Mouse (Mus musculus) forebrain, embryonic 14.5 days (tissue): ENCODE measurements at regions not wholly inside any gene's neighbourhood (a gene's known extent, or its start where the extent isn't known, plus 50 kb on each side); places are given as distances from the start of the nearest gene placed in this dataset.
A peak's percentile ranks its signal among the peaks of the same experiment; 100 is the strongest.

ENCODE experiments used
- ATAC-seq: fragments of 200-750 bp; cut with Nextera tagmentation; 2 replicates; pipeline ENCODE4 v1.8.0; 2017; ENCODE audit warnings: mild to moderate bottlenecking, moderate library complexity
- DNase-seq: peaks from one replicate; pipeline ENCODE4 v3.0.0-alpha.2; 2015; ENCODE audit warnings: low spot score
- H3K27ac ChIP-seq: fragments of 300-500 bp; sonication (generic); 2 replicates; pipeline ENCODE4 v1.5.1; 2014; ENCODE audit warnings: low read depth, mild to moderate bottlenecking, control low read depth, low read length, moderate library complexity
- H3K27me3 ChIP-seq: fragments of 300-500 bp; sonication (generic); replicated peaks from 2 replicates; pipeline ENCODE4 v1.6.1; 2014; ENCODE audit warnings: low read length, control low read depth, mixed read lengths; ENCODE audit not compliant: control insufficient read depth, insufficient read depth
- H3K36me3 ChIP-seq: fragments of 300-500 bp; sonication (generic); 2 replicates; pipeline ENCODE4 v1.6.1; 2014; ENCODE audit warnings: low read length, control low read depth; ENCODE audit not compliant: control insufficient read depth, insufficient read depth
- H3K4me1 ChIP-seq: fragments of 300-500 bp; sonication (generic); 2 replicates; pipeline ENCODE4 v1.6.1; 2014; ENCODE audit warnings: antibody characterized with exemption, low read length, control low read depth; ENCODE audit not compliant: control insufficient read depth, insufficient read depth
- H3K4me2 ChIP-seq: fragments of 300-500 bp; sonication (generic); 2 replicates; pipeline ENCODE4 v1.6.1; 2014; ENCODE audit warnings: mild to moderate bottlenecking, control low read depth, low read length
- H3K4me3 ChIP-seq: fragments of 300-500 bp; sonication (generic); 2 replicates; pipeline ENCODE4 v1.5.1; 2014; ENCODE audit warnings: low read depth, low read length, control low read depth
- H3K9ac ChIP-seq: fragments of 300-500 bp; sonication (generic); 2 replicates; pipeline ENCODE4 v1.6.1; 2014; ENCODE audit warnings: mild to moderate bottlenecking, low read length, control low read depth, moderate library complexity
- H3K9me3 ChIP-seq: fragments of 300-500 bp; sonication (generic); replicated peaks from 2 replicates; pipeline ENCODE4 v1.6.1; 2016; ENCODE audit warnings: low read length, control low read depth, mixed read lengths; ENCODE audit not compliant: control insufficient read depth
- WGBS: fragments of 180-500 bp; shearing (Covaris S2); extraction: QIAGEN DNeasy Blood & Tissue Kit; methylation state at CpG from one replicate; pipeline ENCODE4 v1.1.7; 2014; 5-methylcytosine and 5-hydroxymethylcytosine counted together

DNA sequence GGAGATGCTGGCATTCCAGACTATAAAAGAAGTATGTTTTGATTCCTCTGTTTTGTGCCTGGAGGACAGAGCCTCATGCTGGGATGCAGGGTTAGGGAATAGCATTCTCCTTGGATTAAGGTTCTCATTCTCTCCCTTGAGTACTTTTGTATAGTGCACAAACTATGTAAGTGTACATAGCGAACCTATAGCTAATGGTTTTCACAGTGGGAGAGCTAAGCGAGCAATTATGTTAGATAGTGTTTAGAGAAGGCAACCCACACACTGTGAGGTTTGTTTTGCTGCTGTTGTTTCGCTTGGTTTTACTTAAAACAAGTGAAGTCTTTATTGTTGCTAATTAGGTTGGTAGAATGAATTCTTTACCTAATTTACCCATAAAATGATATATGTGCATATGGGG is 266.2 kb downstream of the 1700017N19Rik start:
- no peaks in the 10 kb centered on the region for H3K36me3 ChIP-seq
- 27% methylated on average over 3 of the region's 3 CpGs for WGBS
- no peak overlapping the region for H3K4me2 ChIP-seq
- no peak for ATAC-seq
- H3K27me3 ChIP-seq: no peaks in the 10 kb centered on the region
- no peak overlapping the region for H3K4me3 ChIP-seq
- no peak overlapping the region for H3K9ac ChIP-seq
- DNase-seq: no peak
- H3K9me3 ChIP-seq: no peaks in the 10 kb centered on the region
- no peak overlapping the region for H3K27ac ChIP-seq
- H3K4me1 ChIP-seq: no peaks in the 10 kb centered on the region

DNA sequence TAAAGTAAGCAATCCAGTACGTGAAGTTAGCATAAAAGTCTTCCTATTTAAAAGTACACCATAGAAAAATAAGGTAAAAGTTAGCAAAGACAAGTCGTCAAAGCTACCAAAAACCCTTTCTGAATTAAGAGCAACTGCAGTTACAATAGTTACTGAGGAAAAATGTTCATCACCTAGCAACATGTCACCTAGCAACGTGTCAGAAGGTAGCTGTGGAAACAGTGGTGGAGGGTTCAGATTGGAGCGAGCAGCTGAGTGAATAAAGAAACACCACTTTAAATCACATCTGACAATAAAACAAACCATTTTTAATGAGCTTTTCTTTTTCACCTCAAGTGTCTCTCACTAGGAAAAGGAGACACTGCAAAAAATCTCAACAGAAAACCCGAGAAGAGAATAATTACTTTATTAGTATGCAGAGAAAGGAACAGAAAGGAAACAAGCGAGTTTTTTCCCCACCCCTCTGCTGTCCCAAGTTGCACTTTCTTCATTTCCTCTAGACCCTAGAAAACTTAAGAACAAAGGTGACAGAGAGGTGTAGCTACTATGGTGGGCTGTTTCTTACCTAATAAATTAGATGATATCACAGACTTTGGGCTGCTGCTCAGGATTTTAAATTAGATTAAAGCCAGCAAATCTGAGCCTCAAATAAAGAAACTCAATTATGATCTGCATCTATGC is 275.4 kb downstream of the 1700017N19Rik start:
- Histone ChIP-seq H3K4me3 (no peak overlapping the region), H3K27ac (no peak overlapping the region), H3K27me3 (no peaks in the 10 kb centered on the region), H3K36me3 (no peaks in the 10 kb centered on the region), H3K9me3 (no peaks in the 10 kb centered on the region), H3K9ac (no peak overlapping the region), H3K4me2 (peak overlapping the region; percentile 23; the same call in 1 of the 2 replicates), H3K4me1 (peaks cover 7% of the 10 kb centered on the region; the same call in 1 of the 2 replicates)
- peak; percentile 93 for DNase-seq
- 8% methylated on average over 6 of the region's 6 CpGs for WGBS
- peak; percentile 97 for ATAC-seq

DNA sequence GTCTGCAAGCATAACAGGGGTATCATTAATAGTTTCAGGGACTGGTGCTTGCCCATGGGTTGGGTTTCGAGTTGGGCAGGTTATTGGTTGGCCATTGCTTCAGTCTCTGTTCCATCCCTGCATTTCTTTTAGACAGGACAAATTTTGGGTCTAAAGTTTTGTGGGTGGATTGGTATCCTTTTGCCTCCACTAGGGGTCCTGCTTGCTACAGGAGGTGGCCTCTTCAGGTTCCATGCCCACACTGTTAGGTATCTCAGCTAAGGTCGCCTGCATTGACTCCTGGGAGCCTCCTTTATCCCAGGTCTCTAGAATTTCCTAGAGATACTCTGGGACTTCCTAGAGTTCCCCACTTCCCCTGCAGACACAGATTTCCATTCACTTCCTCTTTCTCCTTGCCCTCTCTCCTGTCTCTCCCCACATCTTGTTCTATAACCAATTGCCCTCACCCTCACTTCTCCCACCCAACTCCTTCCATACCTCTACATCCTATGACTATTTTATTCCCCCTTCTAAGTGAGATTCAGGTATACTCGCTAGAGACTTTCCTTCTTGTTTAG is 278.2 kb downstream of the 1700017N19Rik start:
- Histone ChIP-seq H3K9ac (no peak overlapping the region), H3K4me2 (no peak overlapping the region), H3K27ac (no peak overlapping the region), H3K4me3 (no peak overlapping the region), H3K27me3 (no peaks in the 10 kb centered on the region), H3K4me1 (peaks cover 7% of the 10 kb centered on the region; the same call in 1 of the 2 replicates), H3K9me3 (no peaks in the 10 kb centered on the region), H3K36me3 (no peaks in the 10 kb centered on the region)
- ATAC-seq (no peak), DNase-seq (no peak)
- 46% methylated on average over 3 of the region's 3 CpGs for WGBS

DNA sequence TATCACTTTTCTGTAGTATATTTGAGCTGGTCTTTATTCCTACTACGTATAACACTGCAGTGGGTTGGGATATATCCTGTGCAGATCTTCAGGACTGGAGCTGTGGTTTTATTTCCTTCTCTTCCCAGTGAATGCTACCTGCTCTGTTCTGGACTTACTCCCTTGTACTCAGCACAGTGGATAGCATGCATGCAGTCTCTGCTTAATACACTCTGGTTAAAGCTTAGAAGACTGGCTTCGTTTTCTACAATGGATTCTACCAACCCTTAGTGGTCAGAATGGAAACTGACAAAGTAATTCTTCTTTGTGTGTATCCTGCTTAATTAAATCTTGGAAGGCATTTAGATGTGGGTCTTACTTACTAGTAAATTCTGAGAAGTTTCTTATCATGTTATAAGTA is 292.3 kb downstream of the 1700017N19Rik start:
- Histone ChIP-seq H3K4me1 (no peaks in the 10 kb centered on the region; the same call in 1 of the 2 replicates), H3K27ac (no peak overlapping the region), H3K27me3 (no peaks in the 10 kb centered on the region), H3K9me3 (no peaks in the 10 kb centered on the region), H3K4me2 (no peak overlapping the region), H3K36me3 (no peaks in the 10 kb centered on the region), H3K4me3 (no peak overlapping the region), H3K9ac (no peak overlapping the region)
- ATAC-seq (0 out of 2 replicates have a peak, but pooled peaks have one; percentile 32), DNase-seq (no peak)
- WGBS: 40% methylated on average over 2 of the region's 2 CpGs

DNA sequence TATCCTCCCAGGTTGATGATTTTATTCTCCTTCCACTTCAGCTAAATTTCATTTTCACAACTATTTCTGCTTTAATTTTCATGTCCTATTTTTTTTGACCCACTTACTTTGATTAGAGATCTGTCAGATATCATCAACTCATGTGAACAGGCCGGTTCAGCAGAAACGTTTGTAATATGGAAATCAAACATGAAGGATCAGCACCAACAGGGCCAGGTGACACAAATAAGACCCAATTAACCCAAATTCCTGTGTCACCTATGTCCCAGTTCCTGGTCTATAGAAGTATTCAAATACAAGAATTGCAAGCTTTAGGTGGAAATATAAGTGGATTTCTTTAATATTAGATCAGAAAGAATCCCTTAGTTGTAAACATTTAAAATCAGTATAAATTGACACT is 332.7 kb downstream of the 1700017N19Rik start:
- Histone ChIP-seq H3K4me1 (no peaks in the 10 kb centered on the region), H3K9me3 (no peaks in the 10 kb centered on the region), H3K9ac (no peak overlapping the region), H3K27me3 (no peaks in the 10 kb centered on the region), H3K4me3 (no peak overlapping the region), H3K4me2 (no peak overlapping the region), H3K36me3 (no peaks in the 10 kb centered on the region), H3K27ac (no peak overlapping the region)
- DNase-seq (no peak), ATAC-seq (no peak)
- 78% methylated on average over 2 of the region's 2 CpGs for WGBS

DNA sequence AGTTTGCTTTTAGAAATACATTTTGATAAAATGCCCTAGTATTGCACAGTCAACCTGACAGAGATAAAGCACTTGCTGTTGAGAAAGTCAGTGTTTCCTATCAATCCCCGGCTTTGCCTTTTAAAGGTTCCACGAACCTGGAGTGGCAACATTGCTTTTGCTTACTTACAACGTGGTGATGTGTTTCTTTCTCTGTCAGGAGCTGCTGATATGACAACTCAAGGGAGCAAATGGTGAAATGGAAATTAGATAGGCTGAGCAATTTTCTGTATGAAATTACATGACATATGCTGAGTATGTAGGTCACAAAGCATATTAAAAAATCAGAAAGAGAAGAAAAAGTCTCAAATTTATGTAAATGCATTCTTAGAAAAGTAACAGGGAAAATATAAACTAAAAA is 336.8 kb downstream of the 1700017N19Rik start:
- Histone ChIP-seq H3K27ac (no peak overlapping the region), H3K9me3 (no peaks in the 10 kb centered on the region), H3K4me1 (no peaks in the 10 kb centered on the region), H3K27me3 (no peaks in the 10 kb centered on the region), H3K36me3 (no peaks in the 10 kb centered on the region), H3K9ac (no peak overlapping the region), H3K4me3 (no peak overlapping the region), H3K4me2 (no peak overlapping the region)
- 71% methylated on average over 3 of the region's 3 CpGs for WGBS
- peak; percentile 36 for DNase-seq
- no peak for ATAC-seq

- DNase-seq (no peak), ATAC-seq (no peak)
- 89% methylated on average over 1 of the region's 1 CpGs for WGBS
- no peaks in the 10 kb centered on the region for H3K27me3 ChIP-seq
- H3K9me3 ChIP-seq: no peaks in the 10 kb centered on the region
- no peak overlapping the region for H3K27ac ChIP-seq
- no peak overlapping the region for H3K4me3 ChIP-seq
- H3K4me2 ChIP-seq: no peak overlapping the region
- H3K9ac ChIP-seq: no peak overlapping the region
- H3K4me1 ChIP-seq: no peaks in the 10 kb centered on the region
- H3K36me3 ChIP-seq: no peaks in the 10 kb centered on the region
Measured at GRCm38 (mm10) chr10:100931739-100932138, 341.5 kb downstream of the 1700017N19Rik start.

GRCm38 (mm10) chr10:100958371-100958770 is 368.1 kb downstream of the 1700017N19Rik start:
- no peaks in the 10 kb centered on the region for H3K27me3 ChIP-seq
- ATAC-seq (no peak), DNase-seq (no peak)
- no peaks in the 10 kb centered on the region for H3K4me1 ChIP-seq
- H3K9me3 ChIP-seq: no peaks in the 10 kb centered on the region
- H3K9ac ChIP-seq: no peak overlapping the region
- WGBS: 92% methylated on average over 9 of the region's 9 CpGs
- no peak overlapping the region for H3K4me2 ChIP-seq
- no peak overlapping the region for H3K27ac ChIP-seq
- H3K4me3 ChIP-seq: no peak overlapping the region
- no peaks in the 10 kb centered on the region for H3K36me3 ChIP-seq

- H3K4me3 ChIP-seq: no peak overlapping the region
- 62% methylated on average over 2 of the region's 2 CpGs for WGBS
- no peaks in the 10 kb centered on the region for H3K36me3 ChIP-seq
- DNase-seq (no peak), ATAC-seq (no peak)
- no peak overlapping the region for H3K4me2 ChIP-seq
- H3K4me1 ChIP-seq: no peaks in the 10 kb centered on the region
- no peak overlapping the region for H3K27ac ChIP-seq
- H3K9ac ChIP-seq: no peak overlapping the region
- H3K9me3 ChIP-seq: no peaks in the 10 kb centered on the region
- H3K27me3 ChIP-seq: no peaks in the 10 kb centered on the region
Measured at GRCm38 (mm10) chr10:101003469-101003868, 413.2 kb downstream of the 1700017N19Rik start.
